ENCODE assay signal across 8 mouse cellular contexts in genomic region chr1:62796038-62796647, GRCm38 (mm10).
DNase-seq lines count a peak whose midpoint lies in the region; ATAC-seq lines count a peak whose summit lies in the region.

No protein-coding gene starts in this region.

- no peaks in the 10 kb centered on the region for H3K27me3 ChIP-seq in heart, embryonic 12.5 days (replicated peaks)
- H3K27me3 ChIP-seq in limb, embryonic 15.5 days, result no peaks in the 10 kb centered on the region
- H3K27me3 ChIP-seq in neural tube, embryonic 15.5 days (replicated peaks), result no peaks in the 10 kb centered on the region

- H3K4me1 ChIP-seq in heart, embryonic 12.5 days (replicated peaks), result peaks cover 18% of the 10 kb centered on the region
- peaks cover 34% of the 10 kb centered on the region for H3K4me1 ChIP-seq in limb, embryonic 15.5 days
- peaks cover 23% of the 10 kb centered on the region for H3K4me1 ChIP-seq in neural tube, embryonic 15.5 days

- no peaks in the 10 kb centered on the region for H3K9me3 ChIP-seq in heart, embryonic 12.5 days (replicated peaks)
- no peaks in the 10 kb centered on the region for H3K9me3 ChIP-seq in limb, embryonic 15.5 days
- no peaks in the 10 kb centered on the region for H3K9me3 ChIP-seq in neural tube, embryonic 15.5 days (replicated peaks)

- H3K4me3 ChIP-seq in heart, embryonic 12.5 days, result peak overlapping the region; percentile 50
- H3K4me3 ChIP-seq in limb, embryonic 15.5 days, result no peak overlapping the region
- peak overlapping the region; percentile 24; the same call in 1 of the 2 replicates for H3K4me3 ChIP-seq in neural tube, embryonic 15.5 days (replicated peaks)

- ATAC-seq in heart, embryonic 12.5 days (ENCODE audit: insufficient number of reproducible peaks, low FRiP score), result peak; percentile 67
- peak; percentile 64; the same call in 1 of the 2 replicates for ATAC-seq in limb, embryonic 15.5 days (ENCODE audit: insufficient number of reproducible peaks, low FRiP score, low TSS enrichment, low read depth)
- ATAC-seq in neural tube, embryonic 15.5 days (ENCODE audit: low FRiP score), result peak; percentile 25; the same call in 1 of the 2 replicates
- no peak for ATAC-seq in monocyte, adult 5-6 weeks (replicated peaks; ENCODE audit: insufficient number of reproducible peaks, low FRiP score, low TSS enrichment, poor library complexity, severe bottlenecking)

- WGBS in heart, embryonic 12.5 days, result 44% methylated on average over 9 of the region's 9 CpGs
- 56% methylated on average over 9 of the region's 9 CpGs for WGBS in limb, embryonic 15.5 days
- WGBS in neural tube, embryonic 15.5 days, result 54% methylated on average over 9 of the region's 9 CpGs

- H3K4me2 ChIP-seq in heart, embryonic 12.5 days, result peak overlapping the region; percentile 66
- peak overlapping the region; percentile 34 for H3K4me2 ChIP-seq in limb, embryonic 15.5 days
- peak overlapping the region; percentile 50 for H3K4me2 ChIP-seq in neural tube, embryonic 15.5 days

- intact Hi-C loops in heart, postnatal 36 days (cut with DNase I), result no loop called here

- peak overlapping the region; percentile 55; the same call in 1 of the 2 replicates for H3K9ac ChIP-seq in heart, embryonic 12.5 days
- H3K9ac ChIP-seq in limb, embryonic 15.5 days, result no peak overlapping the region
- no peak overlapping the region for H3K9ac ChIP-seq in neural tube, embryonic 15.5 days (replicated peaks)

- no peaks in the 10 kb centered on the region for H3K36me3 ChIP-seq in heart, embryonic 12.5 days
- H3K36me3 ChIP-seq in limb, embryonic 15.5 days, result no peaks in the 10 kb centered on the region
- H3K36me3 ChIP-seq in neural tube, embryonic 15.5 days, result no peaks in the 10 kb centered on the region

- H3K27ac ChIP-seq in heart, embryonic 12.5 days (ENCODE audit: poor library complexity, severe bottlenecking), result no peak overlapping the region
- no peak overlapping the region for H3K27ac ChIP-seq in limb, embryonic 15.5 days
- no peak overlapping the region; the same call in 1 of the 2 replicates for H3K27ac ChIP-seq in neural tube, embryonic 15.5 days (replicated peaks)

- no peak for DNase-seq in heart, postnatal 36 days
- DNase-seq in urinary bladder, postnatal 14 days (ENCODE audit: low spot score), result peak; percentile 58
- no peak for DNase-seq in urinary bladder, postnatal 25 days (ENCODE audit: low spot score)
- DNase-seq in cerebellum, adult 9-10 months, result no peak
